Mouse (Mus musculus): ENCODE data around the gene Snx12. TPM values are rescaled to one million over a fixed set of nuclear protein-coding genes. Genes with fewer than 3 reads are reported as not detected.

The Snx12 gene
- polyA plus RNA-seq, 1 experiment = 30.3 TPM

DNA sequence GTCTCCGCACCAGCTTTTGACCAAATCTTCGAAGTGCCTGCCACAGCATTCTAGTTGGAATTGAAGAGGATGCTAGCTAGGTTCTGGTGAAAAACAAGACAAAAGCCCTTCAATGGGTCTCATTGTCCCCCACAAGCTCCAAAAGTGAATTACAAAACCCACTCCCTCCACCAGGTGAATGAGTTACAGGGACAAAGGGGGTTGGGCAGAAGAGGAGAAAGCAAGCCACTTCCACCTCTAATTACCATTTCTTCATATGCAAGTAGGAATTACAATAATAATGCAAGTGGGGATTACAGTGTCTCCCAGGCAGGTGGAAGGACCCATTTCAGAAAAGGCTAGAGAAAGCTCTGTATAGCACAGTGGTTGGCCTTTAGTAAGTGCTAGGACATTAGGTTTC is 138.2 kb downstream of the Snx12 start:
- 76% methylated on average over 2 of the region's 2 CpGs for WGBS
- no peaks in the 10 kb centered on the region for H3K4me1 ChIP-seq (ENCODE audit: control insufficient read depth, insufficient read depth, low read length)

GRCm38 (mm10) chrX:101065245-101065644 is 157.1 kb downstream of the Snx12 start:
- no peaks in the 10 kb centered on the region for H3K36me3 ChIP-seq (ENCODE audit: control insufficient read depth, insufficient read depth, low read length)
- WGBS = 32% methylated on average over 1 of the region's 1 CpGs
- no peaks in the 10 kb centered on the region for H3K4me1 ChIP-seq (ENCODE audit: control insufficient read depth, insufficient read depth, low read length)
- no peak for DNase-seq
- H3K4me3 ChIP-seq (ENCODE audit: insufficient read depth, low read depth, low read length) = no peak overlapping the region
- no peak for TF ChIP-seq CTCF (conservative IDR thresholded peaks at IDR 0.05; ENCODE audit: insufficient read depth, insufficient read length, low read depth, low read length)
- TF ChIP-seq POLR2A (IDR thresholded peaks at IDR 0.05; ENCODE audit: low read depth, low read length) = no peak
- H3K27ac ChIP-seq (ENCODE audit: insufficient read depth, low read depth, low read length) = no peak overlapping the region
- no peaks in the 10 kb centered on the region for H3K27me3 ChIP-seq (replicated peaks; ENCODE audit: control insufficient read depth, insufficient read depth, low read length)

More for the DNA sequence above, 138.2 kb downstream of the Snx12 start:
- Histone ChIP-seq H3K36me3 (ENCODE audit: control insufficient read depth, insufficient read depth, low read length) (no peaks in the 10 kb centered on the region), H3K4me3 (ENCODE audit: insufficient read depth, low read depth, low read length) (no peak overlapping the region), H3K27ac (ENCODE audit: insufficient read depth, low read depth, low read length) (no peak overlapping the region), H3K27me3 (replicated peaks; ENCODE audit: control insufficient read depth, insufficient read depth, low read length) (no peaks in the 10 kb centered on the region)
- no peak for DNase-seq
- TF ChIP-seq POLR2A (IDR thresholded peaks at IDR 0.05; ENCODE audit: low read depth, low read length) = no peak
- TF ChIP-seq CTCF (conservative IDR thresholded peaks at IDR 0.05; ENCODE audit: insufficient read depth, insufficient read length, low read depth, low read length) = no peak

- H3K4me3 ChIP-seq (ENCODE audit: insufficient read depth, low read depth, low read length) = no peak overlapping the region
- 79% methylated on average over 2 of the region's 2 CpGs for WGBS
- H3K36me3 ChIP-seq (ENCODE audit: control insufficient read depth, insufficient read depth, low read length) = no peaks in the 10 kb centered on the region
- TF ChIP-seq CTCF (conservative IDR thresholded peaks at IDR 0.05; ENCODE audit: insufficient read depth, insufficient read length, low read depth, low read length) (no peak), POLR2A (IDR thresholded peaks at IDR 0.05; ENCODE audit: low read depth, low read length) (no peak)
- no peaks in the 10 kb centered on the region for H3K4me1 ChIP-seq (ENCODE audit: control insufficient read depth, insufficient read depth, low read length)
- no peak overlapping the region for H3K27ac ChIP-seq (ENCODE audit: insufficient read depth, low read depth, low read length)
- DNase-seq = no peak
- H3K27me3 ChIP-seq (replicated peaks; ENCODE audit: control insufficient read depth, insufficient read depth, low read length) = no peaks in the 10 kb centered on the region
Measured at GRCm38 (mm10) chrX:101063503-101063902, 158.9 kb downstream of the Snx12 start.

GRCm38 (mm10) chrX:101059541-101059940 is 162.8 kb downstream of the Snx12 start, which contains the start of gene Tex11:
TSS of gene Tex11 (minus strand) at chrX:101059667.
- Histone ChIP-seq H3K27ac (ENCODE audit: insufficient read depth, low read depth, low read length) (no peak within 1 kb of the TSS), H3K27me3 (replicated peaks; ENCODE audit: control insufficient read depth, insufficient read depth, low read length) (no peaks in the 10 kb centered on the region), H3K36me3 (ENCODE audit: control insufficient read depth, insufficient read depth, low read length) (no peaks in the 10 kb centered on the region), H3K4me1 (ENCODE audit: control insufficient read depth, insufficient read depth, low read length) (no peaks in the 10 kb centered on the region), H3K4me3 (ENCODE audit: insufficient read depth, low read depth, low read length) (no peak within 1 kb of the TSS)
- DNase-seq = no peak
- 93% methylated on average over 31 of the region's 31 CpGs for WGBS
- TF ChIP-seq CTCF (conservative IDR thresholded peaks at IDR 0.05; ENCODE audit: insufficient read depth, insufficient read length, low read depth, low read length) (no peak), POLR2A (IDR thresholded peaks at IDR 0.05; ENCODE audit: low read depth, low read length) (no peak)

Other genes starting within 250 kb of the Snx12 start
- not detected in 2 replicates for gene Tex11, start 162.9 kb downstream of the Snx12 start, polyA plus RNA-seq (2012; rRNA removed)
- gene Slc7a3, start 136.5 kb downstream of the Snx12 start, polyA plus RNA-seq (2012; rRNA removed) = 0.91 and 1.0 TPM in 2 replicates
- 37.1 and 42.2 TPM in 2 replicates for gene Foxo4, start 32.0 kb upstream of the Snx12 start, polyA plus RNA-seq (2012; rRNA removed)
- gene Gm614, start 41.4 kb upstream of the Snx12 start, polyA plus RNA-seq (2012; rRNA removed) = not detected in 2 replicates
- 7.2 and 21.4 TPM in 2 replicates for gene Il2rg, start 45.7 kb upstream of the Snx12 start, polyA plus RNA-seq (2012; rRNA removed)
- gene Gm20489, start 46.5 kb upstream of the Snx12 start, polyA plus RNA-seq (2012; rRNA removed) = not detected in 2 replicates
- 77.2 and 82.6 TPM in 2 replicates for gene Med12, start 51.5 kb upstream of the Snx12 start, polyA plus RNA-seq (2012; rRNA removed)
- gene Nlgn3, start 76.6 kb upstream of the Snx12 start, polyA plus RNA-seq (2012; rRNA removed) = 0.18 and 0.31 TPM in 2 replicates
- gene Gjb1, start 153.8 kb upstream of the Snx12 start, polyA plus RNA-seq (2012; rRNA removed) = 122 and 132 TPM in 2 replicates
- gene Zmym3, start 198.3 kb upstream of the Snx12 start, polyA plus RNA-seq (2012; rRNA removed) = 22.0 and 23.3 TPM in 2 replicates
- 70.6 and 90.6 TPM in 2 replicates for gene Nono, start 206.8 kb upstream of the Snx12 start, polyA plus RNA-seq (2012; rRNA removed)
- gene Itgb1bp2, start 226.5 kb upstream of the Snx12 start, polyA plus RNA-seq (2012; rRNA removed) = 0.07 and 2.9 TPM in 2 replicates

Data from kidney, adult 2 months (tissue).